ENCODE assay signal across 17 mouse cellular contexts in genomic region chr2:17525211-17525610, GRCm38 (mm10).
A peak's percentile ranks its signal among the peaks of the same experiment; 100 is the strongest.
DNase-seq lines count a peak whose midpoint lies in the region; ATAC-seq and TF ChIP-seq lines count a peak whose summit lies in the region.
"Had no signal": no experiment of that assay in that cellular context is flagged by ENCODE, and none has a peak within 500 bp of the region (broad histone marks: within the 10 kb centered on the region; RNA-seq: fewer than 3 reads in every experiment).

No protein-coding gene starts in this region.

- H3K4me2 ChIP-seq in embryonic facial prominence, embryonic 11.5 days (ENCODE audit: low read depth, low read length), result no peak overlapping the region
- H3K4me2 ChIP-seq in midbrain, embryonic 13.5 days (replicated peaks), result no peak overlapping the region
- H3K4me2 ChIP-seq in midbrain, embryonic 11.5 days, result no peak overlapping the region
- H3K4me2 ChIP-seq in hindbrain, embryonic 16.5 days (ENCODE audit: low read length), result no peak overlapping the region
- H3K4me2 ChIP-seq in neural tube, embryonic 14.5 days (ENCODE audit: low read depth, low read length), result no peak overlapping the region
- H3K4me2 ChIP-seq: limb, embryonic 15.5 days; liver, embryonic 15.5 days had no signal

- no peak overlapping the region for H3K4me3 ChIP-seq in embryonic facial prominence, embryonic 11.5 days (ENCODE audit: low read depth, low read length)
- no peak overlapping the region for H3K4me3 ChIP-seq in embryonic facial prominence, embryonic 10.5 days
- no peak overlapping the region for H3K4me3 ChIP-seq in midbrain, embryonic 13.5 days (replicated peaks)
- no peak overlapping the region for H3K4me3 ChIP-seq in midbrain, embryonic 11.5 days (ENCODE audit: low read depth, low read length)
- no peak overlapping the region for H3K4me3 ChIP-seq in hindbrain, embryonic 16.5 days (ENCODE audit: low read length)
- no peak overlapping the region for H3K4me3 ChIP-seq in neural tube, embryonic 14.5 days (ENCODE audit: low read depth, low read length)
- H3K4me3 ChIP-seq in left cerebral cortex, adult 2 months, result no peak overlapping the region
- H3K4me3 ChIP-seq: limb, embryonic 15.5 days; liver, embryonic 15.5 days had no signal

- peak; percentile 31 for DNase-seq in embryonic facial prominence, embryonic 11.5 days (ENCODE audit: low spot score)
- no peak for DNase-seq in embryonic facial prominence, embryonic 10.5 days (ENCODE audit: low spot score)
- DNase-seq in midbrain, embryonic 11.5 days (ENCODE audit: low spot score, missing footprints), result no peak
- DNase-seq in cerebellum, adult 11 months, result no peak
- DNase-seq in left cerebral cortex, adult 2 months (ENCODE audit: extremely low spot score in 1 of 2, low spot score in 2 of 2), result no peak
- DNase-seq: adrenal gland, adult 2 months; cerebellum, adult 9-11 months; gastrocnemius, postnatal 36 days; kidney, adult 11 months; thymus, postnatal 36 days had no signal

- H3K27ac ChIP-seq in embryonic facial prominence, embryonic 11.5 days (replicated peaks; ENCODE audit: low read depth, low read length), result no peak overlapping the region
- no peak overlapping the region for H3K27ac ChIP-seq in embryonic facial prominence, embryonic 10.5 days (replicated peaks)
- no peak overlapping the region for H3K27ac ChIP-seq in midbrain, embryonic 13.5 days
- H3K27ac ChIP-seq in midbrain, embryonic 11.5 days (ENCODE audit: low read depth, low read length), result no peak overlapping the region
- no peak overlapping the region for H3K27ac ChIP-seq in hindbrain, embryonic 16.5 days (ENCODE audit: low read depth, low read length)
- no peak overlapping the region for H3K27ac ChIP-seq in neural tube, embryonic 14.5 days (ENCODE audit: low read depth, low read length)
- H3K27ac ChIP-seq in left cerebral cortex, adult 2 months, result no peak overlapping the region
- H3K27ac ChIP-seq: kidney, postnatal 0 days; limb, embryonic 15.5 days; liver, embryonic 15.5 days had no signal

- intact Hi-C loops in left cerebral cortex, adult 2 months (cut with DNase I), result no loop called here

- ATAC-seq in embryonic facial prominence, embryonic 11.5 days (replicated peaks; ENCODE audit: insufficient number of reproducible peaks, low FRiP score, low TSS enrichment, low read depth), result no peak
- ATAC-seq in midbrain, embryonic 13.5 days, result peak; percentile 77
- ATAC-seq in midbrain, embryonic 11.5 days (ENCODE audit: low FRiP score), result no peak
- ATAC-seq in hindbrain, embryonic 16.5 days, result peak; percentile 27; the same call in 1 of the 2 replicates
- peak; percentile 61; the same call in 1 of the 2 replicates for ATAC-seq in neural tube, embryonic 14.5 days (ENCODE audit: low read depth)
- ATAC-seq: lung, postnatal 0 days had no signal

- H3K27me3 ChIP-seq in embryonic facial prominence, embryonic 11.5 days (ENCODE audit: control insufficient read depth, insufficient read depth, low read length), result no peaks in the 10 kb centered on the region
- H3K27me3 ChIP-seq in embryonic facial prominence, embryonic 10.5 days (replicated peaks; ENCODE audit: low read depth, poor library complexity, severe bottlenecking), result no peaks in the 10 kb centered on the region
- H3K27me3 ChIP-seq in midbrain, embryonic 13.5 days, result no peaks in the 10 kb centered on the region
- no peaks in the 10 kb centered on the region for H3K27me3 ChIP-seq in midbrain, embryonic 11.5 days (ENCODE audit: control insufficient read depth, insufficient read depth, low read length)
- H3K27me3 ChIP-seq in hindbrain, embryonic 16.5 days (replicated peaks; ENCODE audit: control insufficient read depth, insufficient read depth, low read length), result no peaks in the 10 kb centered on the region
- H3K27me3 ChIP-seq in neural tube, embryonic 14.5 days (ENCODE audit: control insufficient read depth, insufficient read depth, low read length), result no peaks in the 10 kb centered on the region
- H3K27me3 ChIP-seq: limb, embryonic 15.5 days; liver, embryonic 15.5 days had no signal

- TF ChIP-seq CTCF in left cerebral cortex, adult 2 months (IDR thresholded peaks at IDR 0.05), result no peak

- H3K9ac ChIP-seq in embryonic facial prominence, embryonic 11.5 days (replicated peaks; ENCODE audit: low read length), result no peak overlapping the region
- H3K9ac ChIP-seq in midbrain, embryonic 13.5 days (replicated peaks), result no peak overlapping the region
- H3K9ac ChIP-seq in midbrain, embryonic 11.5 days (ENCODE audit: low read length), result no peak overlapping the region
- no peak overlapping the region for H3K9ac ChIP-seq in hindbrain, embryonic 16.5 days (ENCODE audit: low read depth, low read length)
- no peak overlapping the region for H3K9ac ChIP-seq in neural tube, embryonic 14.5 days (replicated peaks; ENCODE audit: low read depth, low read length)
- H3K9ac ChIP-seq: limb, embryonic 15.5 days; liver, embryonic 15.5 days had no signal

- no peaks in the 10 kb centered on the region for H3K36me3 ChIP-seq in embryonic facial prominence, embryonic 11.5 days (replicated peaks; ENCODE audit: control insufficient read depth, insufficient read depth, low read depth, low read length)
- H3K36me3 ChIP-seq in embryonic facial prominence, embryonic 10.5 days (replicated peaks), result no peaks in the 10 kb centered on the region
- H3K36me3 ChIP-seq in midbrain, embryonic 13.5 days, result no peaks in the 10 kb centered on the region
- H3K36me3 ChIP-seq in midbrain, embryonic 11.5 days (ENCODE audit: control insufficient read depth, insufficient read depth, low read length), result no peaks in the 10 kb centered on the region
- H3K36me3 ChIP-seq in hindbrain, embryonic 16.5 days (ENCODE audit: control insufficient read depth, insufficient read depth, low read length), result no peaks in the 10 kb centered on the region
- H3K36me3 ChIP-seq in neural tube, embryonic 14.5 days (ENCODE audit: control insufficient read depth, insufficient read depth, low read length), result no peaks in the 10 kb centered on the region
- H3K36me3 ChIP-seq: limb, embryonic 15.5 days; liver, embryonic 15.5 days had no signal

- no peaks in the 10 kb centered on the region for H3K4me1 ChIP-seq in embryonic facial prominence, embryonic 11.5 days (ENCODE audit: control insufficient read depth, insufficient read depth, low read length)
- peaks cover 34% of the 10 kb centered on the region for H3K4me1 ChIP-seq in embryonic facial prominence, embryonic 10.5 days
- H3K4me1 ChIP-seq in midbrain, embryonic 13.5 days (replicated peaks), result peaks cover 22% of the 10 kb centered on the region
- no peaks in the 10 kb centered on the region for H3K4me1 ChIP-seq in midbrain, embryonic 11.5 days (ENCODE audit: control insufficient read depth, insufficient read depth, low read length)
- no peaks in the 10 kb centered on the region; the same call in 1 of the 2 replicates for H3K4me1 ChIP-seq in hindbrain, embryonic 16.5 days (ENCODE audit: control insufficient read depth, insufficient read depth, low read depth, low read length)
- H3K4me1 ChIP-seq in neural tube, embryonic 14.5 days (ENCODE audit: control insufficient read depth, insufficient read depth, low read length), result 0 out of 2 replicates have a peak, but pooled peaks cover 10% of the 10 kb centered on the region
- H3K4me1 ChIP-seq: liver, embryonic 15.5 days had no signal

- no peaks in the 10 kb centered on the region for H3K9me3 ChIP-seq in embryonic facial prominence, embryonic 11.5 days (replicated peaks; ENCODE audit: control insufficient read depth, low read length)
- H3K9me3 ChIP-seq in embryonic facial prominence, embryonic 10.5 days, result no peaks in the 10 kb centered on the region
- H3K9me3 ChIP-seq in midbrain, embryonic 13.5 days, result no peaks in the 10 kb centered on the region
- H3K9me3 ChIP-seq in midbrain, embryonic 11.5 days (ENCODE audit: control insufficient read depth, low read length), result no peaks in the 10 kb centered on the region
- H3K9me3 ChIP-seq in hindbrain, embryonic 16.5 days (ENCODE audit: control insufficient read depth, low read length), result no peaks in the 10 kb centered on the region
- H3K9me3 ChIP-seq in neural tube, embryonic 14.5 days (ENCODE audit: control insufficient read depth, low read length), result no peaks in the 10 kb centered on the region
- H3K9me3 ChIP-seq: limb, embryonic 15.5 days; liver, embryonic 15.5 days had no signal

- WGBS in embryonic facial prominence, embryonic 11.5 days, result 38% methylated on average over 4 of the region's 4 CpGs
- WGBS in embryonic facial prominence, embryonic 10.5 days, result 46% methylated on average over 4 of the region's 4 CpGs
- 38% methylated on average over 4 of the region's 4 CpGs for whole genome bisulfite sequencing in midbrain, embryonic 13.5 days
- WGBS in midbrain, embryonic 11.5 days, result 79% methylated on average over 4 of the region's 4 CpGs
- WGBS in hindbrain, embryonic 16.5 days, result 43% methylated on average over 4 of the region's 4 CpGs
- 34% methylated on average over 4 of the region's 4 CpGs for WGBS in neural tube, embryonic 14.5 days

Comparison
In these comparisons a context has a peak if more than half of its experiments do, and no peak if none do; other contexts are left out.
1. ATAC-seq: peak in midbrain, embryonic 13.5 days (single experiment), hindbrain, embryonic 16.5 days (single experiment) and neural tube, embryonic 14.5 days (single experiment); none in embryonic facial prominence, embryonic 11.5 days (single experiment) and midbrain, embryonic 11.5 days (single experiment).